Mouse (Mus musculus) lung, adult 18-20 months (tissue): ENCODE data around the gene Adk.

Experiments used
- DNase-seq, 2 experiments: peaks; one replicate each; pipeline ENCODE4 v3.0.0; 2022; ENCODE audit warnings: mixed read lengths in 2 of 2

Gene Adk

GRCm38 (mm10) chr14:21278290-21278689, 225.9 kb downstream of the Adk start:
- DNase-seq: peak in 1 of 2 experiments; percentile 19

- DNase-seq: peak in 1 of 2 experiments; percentile 8
Measured at GRCm38 (mm10) chr14:21278907-21279535, 226.6 kb downstream of the Adk start.

GRCm38 (mm10) chr14:21280451-21280850, 228.1 kb downstream of the Adk start:
- DNase-seq: no peak

- no peak for DNase-seq
Measured at GRCm38 (mm10) chr14:21281506-21281905, 229.1 kb downstream of the Adk start.

GRCm38 (mm10) chr14:21284116-21284515, 231.7 kb downstream of the Adk start:
- DNase-seq: no peak

GRCm38 (mm10) chr14:21284847-21285246, 232.5 kb downstream of the Adk start:
- no peak for DNase-seq

GRCm38 (mm10) chr14:21286274-21286673, 233.9 kb downstream of the Adk start:
- DNase-seq: no peak

- DNase-seq: no peak
Measured at GRCm38 (mm10) chr14:21287726-21288442, 235.5 kb downstream of the Adk start.

- no peak for DNase-seq
Measured at GRCm38 (mm10) chr14:21299743-21300142, 247.4 kb downstream of the Adk start.

- DNase-seq: no peak
Measured at GRCm38 (mm10) chr14:21304815-21305214, 252.4 kb downstream of the Adk start.

GRCm38 (mm10) chr14:21308349-21308936, 256.1 kb downstream of the Adk start:
- DNase-seq: no peak

- DNase-seq: no peak
Measured at GRCm38 (mm10) chr14:21310530-21310929, 258.2 kb downstream of the Adk start.

- no peak for DNase-seq
Measured at GRCm38 (mm10) chr14:21313561-21314342, 261.4 kb downstream of the Adk start.

- no peak for DNase-seq
Measured at GRCm38 (mm10) chr14:21314466-21314865, 262.1 kb downstream of the Adk start.

- no peak for DNase-seq
Measured at GRCm38 (mm10) chr14:21334826-21335225, 282.5 kb downstream of the Adk start.

- no peak for DNase-seq
Measured at GRCm38 (mm10) chr14:21335691-21336314, 283.4 kb downstream of the Adk start.

- no peak for DNase-seq
Measured at GRCm38 (mm10) chr14:21337948-21338347, 285.6 kb downstream of the Adk start.

- DNase-seq: no peak
Measured at GRCm38 (mm10) chr14:21341195-21341594, 288.8 kb downstream of the Adk start.

- DNase-seq: no peak
Measured at GRCm38 (mm10) chr14:21342984-21343383, 290.6 kb downstream of the Adk start.

- no peak for DNase-seq
Measured at GRCm38 (mm10) chr14:21344896-21345295, 292.5 kb downstream of the Adk start.

- no peak for DNase-seq
Measured at GRCm38 (mm10) chr14:21348611-21349260, 296.4 kb downstream of the Adk start.

GRCm38 (mm10) chr14:21351646-21352045, 299.3 kb downstream of the Adk start:
- no peak for DNase-seq
